Comparison of ENCODE assay signal across 28 mouse cellular contexts in genomic region chr9:55195876-55196275, GRCm38 (mm10).
"Had no signal": no experiment of that assay in that cellular context is flagged by ENCODE, and none has a peak within 500 bp of the region (broad histone marks: within the 10 kb centered on the region; RNA-seq: fewer than 3 reads in every experiment).

No protein-coding gene starts in this region.

- ATAC-seq: forebrain, embryonic 13.5 days; forebrain, embryonic 14.5 days; forebrain, embryonic 15.5 days; forebrain, embryonic 16.5 days; forebrain, postnatal 0 days had no signal

- H3K4me2 ChIP-seq: embryonic facial prominence, embryonic 12.5 days; embryonic facial prominence, embryonic 13.5 days; embryonic facial prominence, embryonic 15.5 days; forebrain, embryonic 12.5 days; forebrain, embryonic 13.5 days; forebrain, embryonic 15.5 days had no signal

- H3K4me1 ChIP-seq: embryonic facial prominence, embryonic 10.5 days; embryonic facial prominence, embryonic 12.5 days; embryonic facial prominence, embryonic 13.5 days; embryonic facial prominence, embryonic 15.5 days; forebrain, embryonic 10.5 days; forebrain, embryonic 12.5 days; forebrain, embryonic 13.5 days; forebrain, embryonic 15.5 days had no signal

- H3K27me3 ChIP-seq: embryonic facial prominence, embryonic 12.5 days; embryonic facial prominence, embryonic 13.5 days; embryonic facial prominence, embryonic 15.5 days; forebrain, embryonic 12.5 days; forebrain, embryonic 13.5 days; forebrain, embryonic 15.5 days had no signal

- H3K4me3 ChIP-seq: embryonic facial prominence, embryonic 10.5 days; embryonic facial prominence, embryonic 12.5 days; embryonic facial prominence, embryonic 13.5 days; embryonic facial prominence, embryonic 15.5 days; erythroblast, embryonic 14.5 days; forebrain, embryonic 10.5 days; forebrain, embryonic 12.5 days; forebrain, embryonic 13.5 days; forebrain, embryonic 15.5 days; gastrocnemius, adult 2 months had no signal

- DNase-seq: cerebellum, adult 18-20 months; cerebellum, adult 2 months; cerebellum, adult 8-10 months; cerebellum, adult 9-10 months; cerebellum, adult 9-11 months; cerebellum, postnatal 10 days; cerebellum, postnatal 14 days; cerebellum, postnatal 25 days; cerebellum, postnatal 36 days; embryo, embryonic 11 days; forebrain, postnatal 0 days; gastrocnemius, adult 2 months; gastrocnemius, postnatal 10 days; gastrocnemius, postnatal 14 days; gastrocnemius, postnatal 25 days; gastrocnemius, postnatal 36 days; heart, adult 11 months had no signal

- H3K9me3 ChIP-seq: embryonic facial prominence, embryonic 10.5 days; embryonic facial prominence, embryonic 12.5 days; embryonic facial prominence, embryonic 13.5 days; embryonic facial prominence, embryonic 15.5 days; forebrain, embryonic 10.5 days; forebrain, embryonic 12.5 days; forebrain, embryonic 13.5 days; forebrain, embryonic 15.5 days had no signal

- H3K36me3 ChIP-seq: forebrain, embryonic 15.5 days had no signal

- H3K27ac ChIP-seq: embryonic facial prominence, embryonic 10.5 days; embryonic facial prominence, embryonic 12.5 days; embryonic facial prominence, embryonic 13.5 days; embryonic facial prominence, embryonic 15.5 days; forebrain, embryonic 10.5 days; forebrain, embryonic 12.5 days; forebrain, embryonic 13.5 days; forebrain, embryonic 15.5 days; gastrocnemius, adult 2 months had no signal

- H3K9ac ChIP-seq: embryonic facial prominence, embryonic 12.5 days; embryonic facial prominence, embryonic 13.5 days; embryonic facial prominence, embryonic 15.5 days; forebrain, embryonic 12.5 days; forebrain, embryonic 13.5 days; forebrain, embryonic 15.5 days; forebrain, postnatal 0 days had no signal
